Mouse (Mus musculus): ENCODE results near the gene Gli2. TPM values are rescaled to one million over a fixed set of nuclear protein-coding genes. Genes with fewer than 3 reads are reported as not detected.

Gene Gli2
- total RNA-seq, 2 experiments from 2014 or later = not detected

GRCm38 (mm10) chr1:118907574-118907973 is 145.8 kb downstream of the Gli2 start:
- ATAC-seq (ENCODE audit: poor library complexity, severe bottlenecking) = no peak

DNA sequence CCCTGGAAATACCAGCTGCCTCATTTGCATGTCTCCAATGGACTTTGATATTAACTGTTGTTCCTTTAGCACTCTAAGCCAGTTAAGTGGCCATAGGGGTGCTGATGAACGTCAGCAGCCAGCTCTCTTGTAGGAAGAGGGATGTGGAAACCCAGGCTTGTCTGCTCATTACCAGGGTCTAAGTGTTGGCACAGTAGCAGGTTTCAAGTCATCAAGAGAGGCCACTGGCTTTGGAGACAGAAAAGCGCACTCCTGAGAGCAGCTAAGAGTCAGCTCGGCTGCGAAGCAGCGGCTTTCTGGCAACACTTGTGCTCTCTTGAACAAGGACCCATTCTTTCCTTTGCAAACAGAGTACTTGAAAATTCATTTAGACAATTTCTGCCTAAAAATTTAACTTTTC is 148.1 kb downstream of the Gli2 start:
- no peak for ATAC-seq (ENCODE audit: poor library complexity, severe bottlenecking)

- ATAC-seq (ENCODE audit: poor library complexity, severe bottlenecking) = no peak
These were observed 148.5 kb downstream of the Gli2 start for GRCm38 (mm10) chr1:118904909-118905308.

DNA sequence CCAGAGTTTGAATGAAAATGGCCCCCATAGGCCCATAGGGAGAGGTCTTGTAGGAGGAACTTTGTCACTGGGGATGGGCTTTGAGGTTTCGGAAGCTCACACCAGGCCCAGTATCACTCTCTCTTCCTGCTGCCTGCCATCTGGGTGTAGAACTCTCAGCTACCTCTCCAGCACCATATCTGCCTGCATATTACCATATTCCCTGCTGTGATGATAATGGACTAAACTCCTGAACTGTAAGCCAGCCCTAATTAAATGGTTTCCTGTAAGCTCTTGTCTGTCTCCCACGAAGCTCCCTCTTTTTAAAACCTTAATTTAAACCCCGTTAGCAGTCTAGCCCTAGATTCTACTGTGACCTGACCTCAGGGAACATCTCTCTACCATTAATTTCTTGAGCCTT is 149.0 kb downstream of the Gli2 start:
- no peak for ATAC-seq (ENCODE audit: poor library complexity, severe bottlenecking)

- ATAC-seq (ENCODE audit: poor library complexity, severe bottlenecking) = no peak
These were observed 149.7 kb downstream of the Gli2 start for GRCm38 (mm10) chr1:118903742-118904141.

DNA sequence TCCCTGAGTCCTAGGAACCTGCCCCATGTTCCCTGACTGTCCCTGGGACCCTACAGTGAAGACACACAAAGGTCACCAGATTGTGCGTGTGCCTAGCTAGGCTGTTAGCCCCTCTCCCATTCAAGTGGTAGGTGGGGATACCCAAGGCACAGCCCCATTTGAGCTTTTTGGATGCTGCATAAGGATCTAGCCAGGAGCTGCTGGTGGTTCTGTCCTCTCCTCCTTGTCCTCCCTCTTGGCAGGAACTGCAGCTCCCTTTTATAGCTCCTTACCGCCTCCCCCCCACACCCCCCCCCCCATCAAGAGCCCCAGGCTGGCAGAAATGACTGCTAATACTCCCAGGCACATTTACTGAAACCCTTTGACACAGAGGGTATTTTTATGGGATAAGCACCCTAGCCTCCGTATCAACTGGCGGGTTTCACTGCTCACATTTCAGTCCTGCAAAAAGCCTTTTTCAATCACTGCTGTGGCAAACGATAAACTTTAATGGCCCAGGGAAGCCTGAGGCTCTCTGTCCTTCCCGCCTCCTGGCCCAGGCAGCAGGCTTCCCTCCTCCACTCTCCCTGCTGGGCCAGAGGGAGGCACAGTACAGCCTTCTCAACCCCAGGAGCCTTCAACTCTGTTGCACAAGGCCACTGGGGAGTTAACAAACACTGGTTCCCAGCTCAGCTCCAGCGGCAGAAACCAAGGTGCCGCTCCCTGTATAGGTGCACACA is 151.4 kb downstream of the Gli2 start:
- ATAC-seq (ENCODE audit: poor library complexity, severe bottlenecking) = no peak

DNA sequence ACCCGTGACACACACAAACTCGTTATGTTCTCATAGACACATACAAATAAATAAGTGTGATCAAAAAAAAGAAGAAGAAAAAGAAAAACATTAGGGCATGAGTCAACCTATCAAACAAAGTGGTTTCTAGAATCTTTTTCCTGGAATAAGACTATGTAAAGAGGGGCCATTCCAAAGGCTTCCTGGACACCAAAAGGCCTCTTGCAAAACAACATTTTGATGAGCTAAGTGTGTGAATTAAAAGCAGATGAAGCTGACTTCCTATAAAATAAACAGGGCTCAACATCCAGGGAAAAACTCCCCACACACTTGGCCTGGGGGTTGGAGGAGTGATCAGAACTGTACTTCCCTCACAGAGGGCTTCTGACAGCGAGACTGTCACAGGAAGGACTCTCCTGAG is 155.1 kb downstream of the Gli2 start:
- ATAC-seq (ENCODE audit: poor library complexity, severe bottlenecking) = no peak

GRCm38 (mm10) chr1:118895026-118895762 is 158.2 kb downstream of the Gli2 start:
- ATAC-seq (ENCODE audit: poor library complexity, severe bottlenecking) = no peak

DNA sequence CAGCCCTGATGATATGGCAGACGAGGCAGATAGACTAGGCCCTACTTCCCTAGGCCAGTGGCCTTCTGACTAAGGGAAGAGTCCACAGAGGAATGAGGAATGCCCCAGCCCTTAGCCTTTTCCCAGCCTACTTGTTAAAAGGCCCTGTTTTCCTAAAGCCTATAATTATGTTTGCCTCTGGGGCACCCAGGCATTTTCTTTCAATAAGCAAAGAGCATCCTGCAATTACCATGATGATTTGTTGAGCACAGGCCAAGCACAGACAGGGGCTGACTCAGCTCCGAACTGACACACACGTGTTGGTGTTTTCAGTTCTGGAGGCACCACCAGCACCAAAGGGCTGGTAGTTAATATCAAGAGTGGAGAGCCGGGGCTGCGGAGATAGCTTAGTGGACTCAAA is 162.0 kb downstream of the Gli2 start:
- no peak for ATAC-seq (ENCODE audit: poor library complexity, severe bottlenecking)

- no peak for ATAC-seq (ENCODE audit: poor library complexity, severe bottlenecking)
These were observed 163.1 kb downstream of the Gli2 start for GRCm38 (mm10) chr1:118890125-118890875.

DNA sequence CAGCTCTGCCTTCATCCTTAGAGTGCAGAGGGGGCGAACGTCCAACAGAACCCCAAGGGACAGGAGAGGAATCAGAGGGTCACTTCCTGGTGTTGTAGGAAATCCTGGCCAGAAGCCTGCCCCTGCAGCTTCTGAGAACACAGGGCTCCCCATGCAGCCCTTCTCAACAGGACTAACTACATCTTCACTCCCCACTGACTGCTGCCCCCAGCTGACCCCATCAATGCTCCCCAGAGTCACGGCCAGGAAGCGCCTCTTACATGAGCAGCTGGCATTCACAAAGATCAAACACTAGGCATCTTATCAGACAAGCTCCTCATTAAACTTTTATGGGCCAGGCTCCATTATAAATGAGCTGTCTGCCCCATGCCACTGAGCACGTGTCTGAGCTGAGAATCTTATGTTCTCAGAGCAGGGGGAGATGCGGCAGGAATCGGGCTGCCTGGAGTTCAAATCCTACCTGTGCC is 172.6 kb downstream of the Gli2 start:
- no peak for ATAC-seq (ENCODE audit: poor library complexity, severe bottlenecking)

- no peak for ATAC-seq (ENCODE audit: poor library complexity, severe bottlenecking)
These were observed 175.1 kb downstream of the Gli2 start for GRCm38 (mm10) chr1:118878291-118878690.

GRCm38 (mm10) chr1:118875227-118875626 is 178.2 kb downstream of the Gli2 start:
- no peak for ATAC-seq (ENCODE audit: poor library complexity, severe bottlenecking)

GRCm38 (mm10) chr1:118873559-118873958 is 179.9 kb downstream of the Gli2 start:
- ATAC-seq (ENCODE audit: poor library complexity, severe bottlenecking) = no peak

DNA sequence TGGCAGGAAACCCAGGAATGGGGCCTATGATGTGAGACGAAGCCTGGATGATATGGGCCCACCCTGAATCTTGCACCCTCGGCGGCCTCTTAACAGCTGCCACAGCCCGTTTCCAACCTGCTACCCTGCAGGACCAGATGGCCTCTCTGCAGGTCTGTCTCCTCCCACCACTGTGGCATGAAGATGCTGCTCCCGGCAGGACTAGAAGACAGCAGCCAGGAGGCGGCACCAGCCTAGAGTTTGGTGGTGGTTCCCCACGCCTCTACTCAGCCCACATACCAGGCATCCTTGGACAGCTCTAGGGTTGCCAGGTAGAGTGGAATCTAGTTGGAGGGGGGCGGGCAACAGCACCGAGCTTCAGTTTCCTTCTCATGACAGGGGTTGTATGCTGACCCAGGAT is 188.7 kb downstream of the Gli2 start:
- no peak for ATAC-seq (ENCODE audit: poor library complexity, severe bottlenecking)

DNA sequence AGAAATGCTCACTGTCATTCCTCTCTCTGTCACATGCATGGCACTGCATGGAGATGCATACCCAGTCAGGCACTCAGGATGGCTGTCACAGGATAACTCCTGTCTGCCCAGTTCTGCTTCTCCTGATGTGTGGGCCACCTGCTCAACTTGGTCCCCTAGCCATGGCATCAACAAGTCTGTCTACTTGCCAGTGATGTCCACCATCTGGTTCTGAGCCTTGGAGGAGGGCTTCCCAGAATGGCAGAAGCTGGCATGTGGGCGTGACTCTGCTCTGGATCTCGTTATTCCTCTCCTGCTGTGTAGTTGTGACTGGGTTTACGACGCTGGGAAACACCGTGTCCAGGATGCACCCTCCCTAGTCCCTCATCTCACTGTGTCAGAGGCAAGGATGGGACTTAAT is 189.4 kb downstream of the Gli2 start:
- no peak for ATAC-seq (ENCODE audit: poor library complexity, severe bottlenecking)

DNA sequence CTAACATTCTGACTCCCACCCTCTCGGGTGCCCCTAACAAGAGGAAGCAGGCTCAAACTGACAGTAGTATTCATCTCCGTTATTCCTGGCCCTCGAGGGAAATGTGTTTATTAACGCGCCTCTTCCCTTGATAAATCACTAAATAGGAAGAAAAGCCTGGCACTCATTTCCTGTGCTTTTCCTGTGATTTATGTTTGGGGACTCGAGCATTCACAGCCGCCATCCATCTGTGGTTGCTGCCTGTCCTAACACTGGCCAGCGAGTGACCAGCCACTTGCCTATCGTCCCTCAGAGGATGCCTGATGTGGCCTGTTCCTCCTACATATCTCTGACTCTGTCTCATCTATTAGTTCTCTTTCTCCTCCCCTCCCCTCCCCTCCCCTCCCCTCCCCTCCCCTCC is 195.3 kb downstream of the Gli2 start:
- ATAC-seq (ENCODE audit: poor library complexity, severe bottlenecking) = no peak

DNA sequence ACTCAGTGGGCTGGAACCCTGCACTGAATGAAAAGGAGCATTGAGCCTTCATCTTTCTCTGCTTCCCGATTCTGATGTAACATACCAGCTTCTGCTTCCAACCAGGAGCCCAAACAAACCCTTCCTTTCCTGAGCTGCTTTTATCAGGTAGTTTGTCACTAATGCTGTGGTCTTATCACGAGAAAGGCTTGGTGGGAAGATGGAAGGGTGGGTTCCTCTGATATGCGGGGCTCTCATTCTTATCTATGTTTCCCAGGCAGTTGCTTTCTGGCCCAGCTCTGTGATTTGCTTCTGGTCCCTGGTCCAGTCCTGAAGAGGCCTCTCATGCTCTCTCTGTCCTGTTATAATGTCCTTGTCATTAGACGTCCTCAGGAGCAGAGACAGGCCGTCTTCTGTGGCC is 222.8 kb downstream of the Gli2 start:
- ATAC-seq (ENCODE audit: poor library complexity, severe bottlenecking) = no peak

DNA sequence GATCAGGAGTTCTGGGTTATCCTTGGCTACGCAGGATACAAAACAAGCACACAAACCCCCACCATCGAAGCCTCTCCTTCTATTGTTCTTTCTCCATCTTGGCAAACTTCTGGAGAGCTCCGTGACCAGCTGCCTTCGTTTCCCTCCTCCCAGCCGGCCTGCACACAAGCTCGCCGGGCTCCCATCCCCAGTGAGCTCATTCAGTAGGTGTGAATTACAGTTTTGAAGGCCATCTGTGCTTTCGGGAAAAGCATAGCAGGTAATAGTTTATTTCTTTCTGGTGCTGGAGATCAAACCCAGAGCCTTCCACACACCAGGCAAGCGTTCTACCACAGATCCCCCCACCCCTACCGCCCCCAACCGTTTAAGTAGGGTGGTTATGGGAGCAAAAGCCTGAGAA is 226.8 kb downstream of the Gli2 start:
- ATAC-seq (ENCODE audit: poor library complexity, severe bottlenecking) = no peak

DNA sequence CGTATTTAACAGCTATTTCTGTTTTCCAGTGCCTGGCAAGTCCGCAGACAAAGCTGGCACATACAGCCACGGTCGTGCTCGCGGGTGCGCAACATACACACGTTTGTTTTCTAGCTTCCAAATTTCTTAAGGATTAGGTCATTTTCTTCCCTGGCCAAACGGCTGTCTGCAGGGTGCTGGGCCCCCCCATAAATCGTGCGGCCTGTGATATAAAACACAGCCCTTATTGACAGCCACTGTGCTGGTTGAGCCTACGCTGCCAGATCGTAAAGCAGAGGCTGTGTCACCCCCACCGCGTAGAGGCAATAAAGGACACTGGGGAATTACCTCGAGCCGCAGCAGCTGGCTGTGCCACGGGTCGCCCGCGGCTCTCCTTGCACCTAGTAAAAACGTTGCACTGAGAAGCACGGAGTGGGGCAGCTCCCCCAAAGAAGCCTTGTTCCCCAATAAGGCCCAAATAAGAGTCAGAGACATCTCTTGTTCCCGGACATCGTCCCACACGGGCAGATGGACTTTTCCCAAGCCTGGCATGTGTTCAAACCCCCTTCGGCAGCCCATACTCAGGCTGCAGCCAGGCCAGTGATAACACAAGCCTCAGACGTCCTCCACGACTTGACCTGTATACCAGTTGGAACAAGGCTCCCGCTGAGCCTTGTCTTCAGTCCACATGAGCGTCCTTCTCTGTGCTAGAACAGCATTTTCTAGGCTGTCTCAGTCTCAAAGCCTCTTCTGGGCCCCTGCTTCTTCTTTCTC is 227.8 kb downstream of the Gli2 start:
- no peak for ATAC-seq (ENCODE audit: poor library complexity, severe bottlenecking)

- ATAC-seq (ENCODE audit: poor library complexity, severe bottlenecking) = no peak
These were observed 228.4 kb downstream of the Gli2 start for GRCm38 (mm10) chr1:118825035-118825434.

All from megakaryocyte, adult 5-6 weeks (primary cell).